Mouse (Mus musculus) thymus, postnatal 0 days (tissue): ENCODE results near the gene Slc25a19. TPM values are rescaled to one million over a fixed set of nuclear protein-coding genes. Genes with fewer than 3 reads are reported as not detected.
"Not testable (repeated sequence)": the region's sequence is repeated elsewhere in the genome, so short reads cannot be mapped to it uniquely, and the experiment has no call there.

Experiments
- DNase-seq: peaks from one replicate; pipeline ENCODE4 v3.0.0-alpha.2; 2015; ENCODE audit warnings: low spot score
- polyA plus RNA-seq: library from polyadenylated mRNA; unstranded; fragments of >200 nt; fragmentation: Nextera tagmentation; extraction: Ambion mirVana; gene quantifications from 2 replicates; pipeline ENCODE4 v1.2.1, GENCODE M21; 2015

The Slc25a19 gene
- 35.5 and 39.5 TPM in 2 replicates for polyA plus RNA-seq

DNA sequence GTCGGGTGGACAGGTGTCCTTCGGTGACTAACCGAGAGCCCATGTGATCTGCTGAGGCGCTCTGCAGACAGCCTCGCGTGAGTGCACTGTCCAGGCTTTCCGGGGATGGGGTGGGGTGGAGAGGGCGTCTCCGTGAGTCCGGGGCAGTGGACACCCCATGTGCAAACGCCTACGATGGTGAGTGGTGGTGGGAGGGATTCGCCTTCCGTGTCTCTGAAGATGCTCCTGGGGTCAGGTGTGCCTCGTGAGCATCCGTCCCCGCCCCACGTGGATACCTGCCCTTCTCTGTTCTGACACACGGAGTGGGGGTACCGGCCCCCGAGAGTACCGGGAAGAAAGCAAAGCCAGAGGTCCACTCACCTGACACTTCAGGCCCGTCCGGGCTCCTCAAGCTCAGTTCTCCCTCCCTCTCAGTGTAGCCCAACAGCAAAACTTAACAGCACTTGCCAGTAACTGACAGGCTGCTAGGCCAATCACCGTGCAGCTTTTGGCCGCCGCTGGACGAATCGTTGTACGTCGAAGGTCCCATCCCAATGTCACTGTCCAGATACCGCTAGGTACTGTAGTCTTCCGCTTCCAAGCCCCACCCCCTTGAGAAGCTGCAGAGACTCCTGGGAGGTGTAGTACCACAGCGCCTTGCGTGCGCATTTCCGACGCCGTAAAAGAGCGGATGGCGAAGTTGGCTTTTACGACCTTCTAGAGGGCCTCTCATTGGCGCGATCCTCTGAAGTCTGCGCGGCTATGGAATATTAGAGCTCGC, at the start of gene Slc25a19:
Gene Slc25a19, minus strand, starts transcription at position 591 of the 760 bp plus-strand sequence.
- DNase-seq, result peak; percentile 98

- no peak for DNase-seq
These were observed 49.4 kb upstream of the Slc25a19 start for GRCm38 (mm10) chr11:115677511-115677910.

- no peak for DNase-seq
These were observed 48.6 kb upstream of the Slc25a19 start for GRCm38 (mm10) chr11:115676738-115677137.

DNA sequence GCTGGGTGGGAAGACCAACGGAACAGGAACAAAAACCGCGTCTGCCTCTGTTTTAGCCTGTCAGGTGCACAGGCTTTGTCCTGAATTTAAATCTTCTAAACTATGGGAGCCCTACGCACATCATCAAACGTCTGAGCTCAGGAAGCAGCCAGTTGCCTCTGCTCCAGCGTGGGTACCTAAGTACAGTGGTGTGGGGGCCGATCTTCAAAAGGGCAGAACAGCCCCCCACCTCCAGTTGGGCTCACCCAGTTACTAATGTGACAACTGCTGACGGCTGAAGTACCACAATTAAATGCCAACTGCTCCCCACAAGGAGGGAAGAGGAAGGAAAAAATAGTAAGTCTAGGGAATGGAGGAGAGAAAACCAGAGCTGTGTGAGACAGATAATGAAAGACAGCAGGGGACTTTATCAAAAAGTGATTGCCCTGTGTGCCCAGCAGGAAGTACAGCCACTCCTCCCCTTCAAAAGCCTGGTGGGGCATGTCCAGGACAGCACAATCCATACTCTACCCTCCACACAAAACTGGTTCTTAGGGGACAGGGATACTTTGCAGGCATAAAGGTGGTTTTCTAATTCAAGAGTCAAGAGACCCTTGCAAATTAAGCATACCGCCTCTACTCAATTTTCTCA, 46.3 kb upstream of the Slc25a19 start:
- peak; percentile 22 for DNase-seq

- no peak for DNase-seq
These were observed 45.6 kb upstream of the Slc25a19 start for GRCm38 (mm10) chr11:115673471-115674234.

- peak; percentile 72 for DNase-seq
These were observed 44.3 kb upstream of the Slc25a19 start for GRCm38 (mm10) chr11:115672226-115672987.

GRCm38 (mm10) chr11:115670451-115671050, 42.5 kb upstream of the Slc25a19 start:
- DNase-seq, result peak; percentile 65

DNA sequence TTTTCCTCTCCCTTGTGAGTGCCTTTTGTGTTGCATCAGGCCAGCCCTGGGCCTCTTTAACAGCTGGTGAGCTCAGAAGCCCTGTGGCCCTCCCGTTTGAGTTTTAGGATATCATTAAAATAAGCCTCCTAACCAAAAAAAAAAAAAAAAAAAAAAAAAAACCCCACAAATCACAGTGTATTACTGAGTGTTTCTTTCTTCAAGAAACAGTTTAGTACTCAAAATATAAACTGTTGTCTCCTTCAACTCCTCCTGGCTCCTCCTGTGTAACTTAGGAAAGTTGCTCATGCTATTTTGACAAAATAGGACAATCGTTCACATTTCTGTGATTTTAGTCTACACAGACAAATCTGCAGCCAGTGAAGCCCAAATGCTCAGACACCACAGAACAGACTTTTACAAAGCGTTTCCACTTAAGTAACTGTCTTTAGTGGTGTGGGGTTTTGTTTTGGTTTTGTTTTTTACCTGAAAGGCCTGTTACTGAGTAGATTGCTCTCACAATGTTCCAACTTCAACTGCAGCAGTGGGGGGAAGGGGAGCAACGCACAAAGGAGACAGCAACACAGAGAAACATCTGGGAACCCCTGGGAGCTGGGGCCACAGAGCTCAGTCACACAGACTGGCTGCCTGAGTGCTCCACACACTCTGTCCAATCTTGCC, 35.7 kb upstream of the Slc25a19 start:
- peak; percentile 45 for DNase-seq

DNA sequence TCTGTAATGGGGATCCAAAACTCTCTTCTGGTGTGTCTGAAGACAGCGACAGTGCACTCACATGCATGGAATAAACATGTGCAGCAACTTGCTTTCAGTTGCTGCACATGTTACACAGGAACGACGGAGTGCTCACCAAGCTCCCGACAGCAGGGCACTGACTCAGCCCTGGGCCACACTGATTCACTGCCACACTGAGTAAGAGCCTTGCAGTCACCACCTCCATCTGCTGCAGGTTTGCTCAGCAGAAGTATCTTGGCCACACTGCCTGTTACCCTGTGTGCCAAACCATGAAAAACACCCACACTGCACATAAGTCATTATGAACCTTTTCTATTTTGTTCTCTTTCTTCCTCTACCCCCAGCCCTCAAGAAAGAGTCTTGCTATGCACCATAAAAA, 32.3 kb upstream of the Slc25a19 start:
- no peak for DNase-seq

DNA sequence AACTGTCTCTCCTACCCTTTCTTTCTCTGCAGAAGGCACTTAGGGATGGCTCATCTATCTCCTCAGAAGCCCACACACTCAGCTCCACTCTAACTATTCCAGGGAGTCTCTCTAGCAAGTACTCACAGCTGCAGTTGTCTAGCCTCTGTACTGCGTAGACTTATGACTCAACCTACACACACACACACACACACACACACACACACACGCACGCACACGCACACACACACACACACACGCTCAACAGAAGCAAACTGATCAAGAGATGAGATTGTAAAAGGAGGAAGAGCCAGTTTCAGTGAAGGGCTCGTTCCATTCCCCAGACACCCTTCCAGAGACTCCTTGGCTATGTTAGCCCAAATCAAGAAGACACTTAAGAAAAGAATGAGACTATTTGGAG, 30.4 kb upstream of the Slc25a19 start:
- DNase-seq, result no peak

DNA sequence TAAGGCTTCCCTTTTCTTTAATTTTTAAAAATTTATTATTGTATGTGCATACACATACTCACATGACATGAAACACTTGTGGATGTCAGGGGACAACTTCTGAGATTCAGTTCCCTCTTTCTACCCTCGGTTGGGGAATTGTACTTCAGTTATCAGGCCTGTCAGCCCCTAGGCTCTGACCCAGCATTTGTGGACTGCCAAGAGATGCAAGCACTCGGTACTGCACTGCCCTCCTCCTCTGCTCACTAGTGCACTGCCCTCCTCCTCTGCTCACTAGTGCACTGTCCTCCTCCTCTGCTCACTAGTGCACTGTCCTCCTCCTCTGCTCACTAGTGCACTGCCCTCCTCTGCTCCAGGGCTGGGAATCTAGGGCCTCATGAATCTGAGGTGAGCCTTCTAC, 26.0 kb upstream of the Slc25a19 start:
- no peak for DNase-seq

GRCm38 (mm10) chr11:115653194-115653593, 25.1 kb upstream of the Slc25a19 start:
- DNase-seq, result no peak

- no peak for DNase-seq
These were observed 23.6 kb upstream of the Slc25a19 start for GRCm38 (mm10) chr11:115651680-115652079.

GRCm38 (mm10) chr11:115649706-115650105, 21.6 kb upstream of the Slc25a19 start:
- no peak for DNase-seq

GRCm38 (mm10) chr11:115647459-115647858, 19.4 kb upstream of the Slc25a19 start:
- DNase-seq, result peak; percentile 81

DNA sequence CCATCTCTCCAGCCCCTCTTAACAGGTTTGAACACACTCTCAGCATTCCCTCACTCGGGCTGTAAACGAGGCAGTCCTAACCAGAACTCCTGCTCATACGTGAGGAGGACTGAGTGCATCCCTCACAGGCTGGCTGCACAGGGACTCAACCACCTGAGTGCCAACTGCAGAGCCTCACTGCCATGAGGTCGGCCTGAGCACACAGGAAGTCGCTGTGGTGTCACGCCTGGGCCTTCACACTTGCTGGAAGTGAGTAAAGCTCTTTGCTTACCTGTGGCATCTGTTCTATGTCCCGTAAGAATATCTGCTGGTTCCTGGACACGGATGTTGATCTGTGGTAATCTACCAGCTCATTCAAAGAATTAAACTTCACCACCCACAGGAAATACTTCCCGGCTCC, 18.3 kb upstream of the Slc25a19 start:
- peak; percentile 45 for DNase-seq

GRCm38 (mm10) chr11:115645498-115645897, 17.4 kb upstream of the Slc25a19 start:
- not testable (repeated sequence) for DNase-seq

DNA sequence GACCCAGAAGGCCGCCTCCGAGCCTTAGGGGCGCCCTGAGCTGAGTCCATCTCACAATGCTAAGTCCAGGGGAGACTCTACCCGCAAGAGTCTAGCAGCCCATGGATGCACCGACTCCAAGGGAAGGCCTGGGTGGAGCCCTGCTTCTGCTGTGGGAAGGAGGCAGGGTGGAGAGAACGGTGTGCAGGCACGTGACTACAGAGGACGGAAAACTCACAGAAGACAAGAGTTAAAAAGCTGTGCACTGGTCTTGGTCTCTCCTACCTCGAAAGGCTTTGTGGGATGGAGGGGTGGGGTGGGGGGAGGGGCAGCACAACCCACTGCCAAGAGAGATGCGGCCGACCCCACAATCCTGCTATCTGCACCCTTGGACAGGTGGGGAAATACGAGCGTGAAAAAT, 16.2 kb upstream of the Slc25a19 start:
- DNase-seq, result no peak

GRCm38 (mm10) chr11:115643265-115643664, 15.2 kb upstream of the Slc25a19 start:
- peak; percentile 93 for DNase-seq

DNA sequence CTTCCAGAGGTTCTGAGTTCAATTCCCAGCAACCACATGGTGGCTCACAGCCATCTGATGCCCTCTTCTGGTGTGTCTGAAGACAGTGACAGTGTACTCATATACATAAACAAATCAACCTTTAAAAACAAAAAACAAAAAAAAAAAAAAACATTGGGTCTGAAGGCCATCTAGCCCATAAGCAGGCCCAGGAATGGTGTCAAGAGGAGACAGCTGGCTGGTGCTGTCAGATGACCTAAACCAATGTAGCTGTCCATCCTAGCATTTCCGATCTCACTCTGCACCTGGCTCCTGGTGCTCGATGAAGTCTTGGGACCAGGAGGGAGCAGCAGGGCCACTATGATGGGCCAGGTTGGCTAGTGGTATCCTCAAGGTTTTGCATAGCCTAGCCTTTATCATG, 14.6 kb upstream of the Slc25a19 start:
- no peak for DNase-seq
